In genomic region chr2:93018854-93019253, GRCm38 (mm10) we compare ENCODE assay signal across 8 mouse cellular contexts. TPM values are rescaled to one million over a fixed set of nuclear protein-coding genes. Genes with fewer than 3 reads are reported as not detected.
A peak's percentile ranks its signal among the peaks of the same experiment; 100 is the strongest.
DNase-seq lines count a peak whose midpoint lies in the region; ATAC-seq lines count a peak whose summit lies in the region.

No protein-coding gene starts in this region.

- peaks cover 22% of the 10 kb centered on the region for H3K36me3 ChIP-seq in heart, embryonic 12.5 days
- peaks cover 4% of the 10 kb centered on the region; the same call in 1 of the 2 replicates for H3K36me3 ChIP-seq in heart, embryonic 11.5 days (ENCODE audit: control insufficient read depth, insufficient read depth, low read length)

- H3K27ac ChIP-seq in heart, embryonic 12.5 days (ENCODE audit: poor library complexity, severe bottlenecking): peak overlapping the region; percentile 53; the same call in 1 of the 2 replicates
- H3K27ac ChIP-seq in heart, embryonic 11.5 days (ENCODE audit: low read depth, low read length): no peak overlapping the region

- no peak overlapping the region for H3K4me2 ChIP-seq in heart, embryonic 12.5 days
- H3K4me2 ChIP-seq in heart, embryonic 11.5 days: no peak overlapping the region

- H3K9ac ChIP-seq in heart, embryonic 12.5 days: peak overlapping the region; percentile 4; the same call in 1 of the 2 replicates
- no peak overlapping the region for H3K9ac ChIP-seq in heart, embryonic 11.5 days (ENCODE audit: low read depth, low read length)

- no peak overlapping the region for H3K4me3 ChIP-seq in heart, embryonic 12.5 days
- H3K4me3 ChIP-seq in heart, embryonic 11.5 days (ENCODE audit: low read depth, low read length): no peak overlapping the region

- DNase-seq in ovary, adult 18-20 months (ENCODE audit: low spot score): peak; percentile 48
- no peak for DNase-seq in ovary, postnatal 10 days (ENCODE audit: low spot score)
- peak; percentile 92 to 95 for DNase-seq in cerebellum, postnatal 10 days
- peak; percentile 40 to 75 for DNase-seq in kidney, postnatal 25 days
- DNase-seq in gastrocnemius, postnatal 25 days: no peak

- H3K4me1 ChIP-seq in heart, embryonic 12.5 days (replicated peaks): peaks cover 31% of the 10 kb centered on the region
- H3K4me1 ChIP-seq in heart, embryonic 11.5 days (ENCODE audit: control insufficient read depth, insufficient read depth, low read length): peaks cover 23% of the 10 kb centered on the region

- 41% methylated on average over 5 of the region's 5 CpGs for WGBS in heart, embryonic 12.5 days
- 60% methylated on average over 5 of the region's 5 CpGs for WGBS in heart, embryonic 11.5 days (ENCODE audit: insufficient replicate concordance)

- no peaks in the 10 kb centered on the region for H3K27me3 ChIP-seq in heart, embryonic 12.5 days (replicated peaks)
- no peaks in the 10 kb centered on the region for H3K27me3 ChIP-seq in heart, embryonic 11.5 days (ENCODE audit: control insufficient read depth, insufficient read depth, low read length)

- no peak for ATAC-seq in heart, embryonic 12.5 days (ENCODE audit: insufficient number of reproducible peaks, low FRiP score)
- ATAC-seq in heart, embryonic 11.5 days (replicated peaks; ENCODE audit: insufficient number of reproducible peaks, low FRiP score, low TSS enrichment): no peak
- ATAC-seq in inflammation-experienced regulatory T-cells, adult 6 months: no peak

- H3K9me3 ChIP-seq in heart, embryonic 12.5 days (replicated peaks): peaks cover 15% of the 10 kb centered on the region
- peaks cover 7% of the 10 kb centered on the region for H3K9me3 ChIP-seq in heart, embryonic 11.5 days (replicated peaks; ENCODE audit: control insufficient read depth, low read length)

RNA-seq across cellular contexts. Expression of gene Prdm11, which starts 27.1 kb away (rescaled TPM):
- 5.6 and 5.8 TPM in 2 replicates for polyA plus RNA-seq in heart, embryonic 12.5 days (2016; fragmentation: Nextera tagmentation; extraction: Ambion mirVana)
- polyA plus RNA-seq in heart, embryonic 11.5 days (2014; fragmentation: Nextera tagmentation; extraction: Ambion mirVana): 3.1 and 3.3 TPM in 2 replicates
- 1 to 10 TPM; 1.2 to 1.3 TPM for total RNA-seq in gastrocnemius, postnatal 25 days (2021)
- polyA plus RNA-seq in inflammation-experienced regulatory T-cells, adult 6 months (2017; shearing (Covaris generic)): 1 to 10 TPM; 1.1 to 2.8 (median 2.0) TPM

Comparison
In these comparisons a context has a peak if more than half of its experiments do, and no peak if none do; other contexts are left out.
1. DNase-seq: peak in ovary, adult 18-20 months (single experiment), cerebellum, postnatal 10 days (2 of 2) and kidney, postnatal 25 days (2 of 2); none in ovary, postnatal 10 days (single experiment) and gastrocnemius, postnatal 25 days (single experiment).